Mouse (Mus musculus) ES-Bruce4 (cell line): ENCODE results near the gene Slc48a1.

Experiments used
- CTCF ChIP-seq: IDR thresholded peaks from one replicate; pipeline ENCODE4 v1.8.1; 2011; ENCODE audit warnings: low read depth, low read length
- EP300 ChIP-seq: IDR thresholded peaks from 2 replicates; pipeline ENCODE4 v1.6.1; 2011; ENCODE audit warnings: low read depth, low read length; ENCODE audit not compliant: insufficient read depth
- POLR2A ChIP-seq: IDR thresholded peaks from one replicate; pipeline ENCODE4 v1.8.1; 2011; ENCODE audit warnings: low read length; ENCODE audit not compliant: insufficient read depth

GRCm38 (mm10) chr15:97815254-97815653 lies 36.9 kb downstream of the Slc48a1 start:
- TF ChIP-seq CTCF (no peak), POLR2A (no peak), EP300 (no peak)
